Mouse (Mus musculus): Measurements from ENCODE around the gene Dap3. TPM values are rescaled to one million over a fixed set of nuclear protein-coding genes. Genes with fewer than 3 reads are reported as not detected.
"Not testable (repeated sequence)": the region's sequence is repeated elsewhere in the genome, so short reads cannot be mapped to it uniquely, and the experiment has no call there.

The Dap3 gene
- 43.1 and 54.6 TPM in 2 replicates for total RNA-seq (2017)

DNA sequence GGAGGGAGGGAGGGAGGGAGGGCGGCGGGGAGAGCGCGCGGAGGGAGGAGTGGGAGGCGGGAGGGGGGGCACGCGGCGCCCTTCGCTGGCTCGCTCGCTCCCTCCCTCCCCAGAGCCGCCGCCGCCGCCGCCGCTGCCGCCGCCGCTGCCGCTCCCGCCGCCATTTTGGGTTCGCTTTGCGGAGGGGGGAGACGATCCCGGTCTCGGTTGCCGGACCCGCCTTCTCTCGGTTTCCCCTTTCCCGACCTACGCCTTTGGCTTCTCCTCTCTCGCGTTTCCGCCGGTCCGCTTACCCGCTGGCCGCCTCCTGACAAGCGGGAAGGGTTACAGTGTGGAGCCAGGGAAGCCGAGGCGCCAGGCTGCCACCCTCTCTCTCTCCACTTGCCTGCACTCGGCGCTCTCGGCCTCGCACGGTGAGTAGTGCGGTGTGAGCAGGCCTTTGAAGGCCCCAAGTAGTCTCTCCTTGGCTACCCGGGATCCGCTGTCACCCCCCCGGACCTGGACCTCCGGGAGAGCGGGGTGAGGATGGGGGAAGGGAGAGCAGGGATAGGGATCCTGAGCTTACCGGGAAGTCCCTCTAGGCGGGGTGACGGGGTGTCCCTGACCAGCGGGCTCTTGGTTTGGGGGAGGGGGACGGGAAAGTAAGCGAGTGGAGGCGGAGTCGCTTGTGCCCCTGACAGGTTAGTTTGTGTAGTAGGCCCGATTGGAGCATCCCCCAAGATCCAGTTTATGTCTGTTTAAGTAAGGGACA lies at the start of gene Dap3, which contains the start of gene Ash1l:
TSS of gene Dap3 (minus strand) at position 606 of the 751 bp plus-strand sequence.
TSS of gene Ash1l (plus strand) at position 47 of the 751 bp plus-strand sequence.
- ATAC-seq (ENCODE audit: extremely low read depth, insufficient number of reproducible peaks, low FRiP score, poor library complexity, severe bottlenecking), result peak; percentile 76

GRCm38 (mm10) chr3:88992793-88993192 lies 41.8 kb upstream of the Dap3 start:
- ATAC-seq (ENCODE audit: extremely low read depth, insufficient number of reproducible peaks, low FRiP score, poor library complexity, severe bottlenecking), result no peak

GRCm38 (mm10) chr3:88983921-88984381 lies 33.0 kb upstream of the Dap3 start:
- no peak for ATAC-seq (ENCODE audit: extremely low read depth, insufficient number of reproducible peaks, low FRiP score, poor library complexity, severe bottlenecking)

DNA sequence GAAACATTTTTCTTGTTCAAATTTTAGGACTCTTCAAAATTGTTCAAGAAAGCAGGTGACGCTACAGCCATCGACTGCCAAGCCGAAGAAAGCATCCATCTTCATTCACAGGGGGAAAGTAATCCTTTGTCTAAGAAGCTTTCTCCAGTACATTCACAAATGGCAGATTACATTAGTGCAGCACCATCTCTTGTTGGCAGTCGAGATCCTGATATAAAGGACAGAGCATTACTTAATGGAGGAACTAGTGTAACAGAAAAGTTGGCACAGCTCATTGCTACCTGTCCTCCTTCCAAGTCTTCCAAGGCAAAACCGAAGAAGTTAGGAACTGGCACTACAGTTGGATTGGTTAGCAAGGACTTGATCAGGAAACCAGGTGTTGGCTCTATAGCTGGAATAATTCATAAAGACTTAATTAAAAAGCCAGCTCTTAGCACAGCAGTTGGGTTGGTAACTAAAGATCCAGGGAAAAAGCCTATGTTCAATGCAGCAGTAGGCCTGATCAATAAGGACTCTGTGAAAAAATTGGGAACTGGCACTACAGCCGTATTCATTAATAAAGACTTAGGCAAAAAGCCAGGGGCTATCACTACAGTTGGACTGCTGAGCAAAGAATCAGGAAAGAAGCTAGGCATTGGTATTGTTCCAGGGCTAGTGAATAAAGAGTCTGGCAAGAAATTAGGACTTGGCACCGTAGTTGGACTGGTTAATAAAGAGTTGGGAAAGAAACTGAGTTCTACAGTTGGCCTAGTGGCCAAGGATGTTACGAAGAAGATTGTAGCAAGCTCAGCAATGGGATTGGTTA lies 30.4 kb upstream of the Dap3 start:
- ATAC-seq (ENCODE audit: extremely low read depth, insufficient number of reproducible peaks, low FRiP score, poor library complexity, severe bottlenecking), result no peak

DNA sequence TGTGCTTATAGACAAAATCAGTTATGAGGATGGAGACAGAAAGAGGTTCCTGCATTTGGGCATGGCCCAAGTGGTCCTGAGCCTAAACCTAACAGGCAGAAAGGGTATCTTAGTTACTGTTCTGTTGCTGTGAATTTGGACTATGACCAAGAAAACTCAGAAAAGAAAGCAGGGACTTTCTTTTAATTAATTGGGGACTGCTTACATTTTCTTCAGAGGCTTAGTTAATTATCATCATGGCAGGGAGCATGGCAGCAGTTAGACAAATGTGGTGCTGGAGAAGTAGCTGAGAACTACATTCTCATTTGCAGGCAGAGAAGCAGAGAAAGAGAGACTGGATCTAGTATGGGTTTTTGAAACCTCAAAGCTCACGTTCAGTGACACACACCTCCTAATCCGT lies 24.0 kb upstream of the Dap3 start:
- ATAC-seq (ENCODE audit: extremely low read depth, insufficient number of reproducible peaks, low FRiP score, poor library complexity, severe bottlenecking), result no peak

DNA sequence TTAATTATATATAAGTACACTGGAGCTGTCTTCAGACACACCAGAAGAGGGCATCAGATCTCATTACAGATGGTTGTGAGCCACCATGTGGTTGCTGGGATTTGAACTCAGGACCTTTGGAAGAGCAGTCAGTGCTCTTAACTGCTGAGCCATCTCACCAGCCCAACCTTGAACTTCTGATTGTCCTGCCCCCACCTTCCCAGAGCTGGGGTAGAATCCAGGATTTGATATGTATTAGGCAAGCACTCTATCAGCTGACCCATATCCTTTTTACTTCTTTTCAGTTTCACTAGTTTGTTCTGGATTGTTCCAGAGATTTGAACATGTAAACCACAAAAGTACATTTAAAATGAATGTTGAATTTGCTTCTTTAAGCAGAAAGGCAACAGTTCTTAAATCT lies 12.2 kb upstream of the Dap3 start:
- not testable (repeated sequence) for ATAC-seq (ENCODE audit: extremely low read depth, insufficient number of reproducible peaks, low FRiP score, poor library complexity, severe bottlenecking)

DNA sequence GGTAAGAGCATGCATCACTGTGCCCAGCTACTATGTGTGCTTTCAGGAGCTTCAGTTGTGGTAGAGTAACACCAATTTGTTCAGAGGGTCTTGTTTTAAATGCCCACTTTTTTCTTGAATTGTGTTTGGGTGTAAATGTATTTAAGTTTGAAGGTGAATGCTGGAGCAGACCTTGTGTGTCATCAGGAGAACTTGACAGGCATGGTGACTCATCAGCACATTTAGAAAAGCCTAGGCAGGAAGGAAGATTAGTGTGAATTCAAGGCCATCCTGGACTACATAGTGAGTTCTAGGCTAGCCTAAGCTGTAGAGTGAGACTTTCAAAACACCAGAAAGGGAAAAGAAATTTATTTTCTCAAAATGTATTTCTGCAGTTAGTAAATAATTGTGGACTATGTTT lies 2.8 kb upstream of the Dap3 start:
- no peak for ATAC-seq (ENCODE audit: extremely low read depth, insufficient number of reproducible peaks, low FRiP score, poor library complexity, severe bottlenecking)

DNA sequence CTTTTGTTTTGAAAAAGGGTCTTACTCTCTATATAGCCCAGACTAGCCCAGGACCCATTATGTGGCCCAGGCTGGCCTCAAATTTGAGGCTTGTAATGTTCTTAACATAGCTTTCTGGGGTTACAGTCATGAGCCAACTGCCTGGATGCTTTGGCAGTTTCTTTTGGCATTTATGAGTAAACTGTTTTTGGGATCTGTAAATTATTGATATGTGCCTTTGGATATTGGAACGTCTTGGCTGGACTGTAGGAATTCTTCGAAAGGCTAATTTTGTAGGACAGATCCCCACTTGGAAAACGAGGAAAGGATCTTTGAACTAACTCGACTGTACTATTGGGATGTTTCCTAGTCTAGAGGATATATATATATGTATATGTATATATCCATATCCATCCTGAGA lies 2.3 kb upstream of the Dap3 start:
- no peak for ATAC-seq (ENCODE audit: extremely low read depth, insufficient number of reproducible peaks, low FRiP score, poor library complexity, severe bottlenecking)

- ATAC-seq (ENCODE audit: extremely low read depth, insufficient number of reproducible peaks, low FRiP score, poor library complexity, severe bottlenecking), result no peak
These were observed 383 bp upstream of the Dap3 start for GRCm38 (mm10) chr3:88951327-88951800.

- peak; percentile 59 for ATAC-seq (ENCODE audit: extremely low read depth, insufficient number of reproducible peaks, low FRiP score, poor library complexity, severe bottlenecking)
These were observed 1.0 kb downstream of the Dap3 start for GRCm38 (mm10) chr3:88949786-88950575.

DNA sequence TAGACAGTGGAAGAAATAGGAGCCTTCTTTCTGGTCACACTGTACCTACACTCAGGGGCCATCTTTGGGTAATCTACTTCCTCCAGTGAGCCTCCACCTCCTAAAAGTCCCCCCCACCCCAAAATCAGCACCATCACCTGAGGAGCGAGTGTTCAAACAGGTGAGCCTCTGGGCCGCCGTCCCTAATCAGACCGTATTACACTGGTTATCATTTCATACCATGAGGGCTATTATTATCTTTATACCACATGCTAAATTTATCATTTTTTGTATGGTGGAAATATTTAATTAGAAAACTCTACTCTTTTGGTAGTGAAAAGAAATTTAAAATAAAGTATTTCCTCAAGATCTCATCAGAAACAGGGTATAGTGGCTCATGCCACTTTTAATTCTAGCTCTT lies 6.9 kb downstream of the Dap3 start:
- no peak for ATAC-seq (ENCODE audit: extremely low read depth, insufficient number of reproducible peaks, low FRiP score, poor library complexity, severe bottlenecking)

- ATAC-seq (ENCODE audit: extremely low read depth, insufficient number of reproducible peaks, low FRiP score, poor library complexity, severe bottlenecking), result no peak
These were observed 8.6 kb downstream of the Dap3 start for GRCm38 (mm10) chr3:88942316-88942880.

- ATAC-seq (ENCODE audit: extremely low read depth, insufficient number of reproducible peaks, low FRiP score, poor library complexity, severe bottlenecking), result peak; percentile 71
These were observed 11.2 kb downstream of the Dap3 start for GRCm38 (mm10) chr3:88939749-88940148.

DNA sequence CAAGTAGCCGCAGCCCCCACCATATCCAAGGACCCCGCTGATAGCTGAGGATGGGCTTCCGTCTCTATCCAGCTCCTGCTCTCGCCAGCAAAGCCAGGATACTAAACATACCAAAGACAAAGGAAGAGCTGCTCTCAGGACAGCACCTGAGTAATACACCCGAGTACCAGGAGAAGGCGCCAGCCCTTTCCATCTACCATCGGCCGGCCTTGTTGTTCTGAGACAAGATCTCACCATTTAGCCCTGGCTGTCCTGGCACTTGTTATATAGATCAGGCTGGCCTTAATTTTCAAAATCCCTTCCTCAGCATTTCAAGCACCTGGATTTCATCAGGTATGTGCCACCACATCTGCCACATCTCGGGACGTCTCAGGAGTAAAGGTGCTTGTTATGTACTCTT lies 11.9 kb downstream of the Dap3 start:
- no peak for ATAC-seq (ENCODE audit: extremely low read depth, insufficient number of reproducible peaks, low FRiP score, poor library complexity, severe bottlenecking)

DNA sequence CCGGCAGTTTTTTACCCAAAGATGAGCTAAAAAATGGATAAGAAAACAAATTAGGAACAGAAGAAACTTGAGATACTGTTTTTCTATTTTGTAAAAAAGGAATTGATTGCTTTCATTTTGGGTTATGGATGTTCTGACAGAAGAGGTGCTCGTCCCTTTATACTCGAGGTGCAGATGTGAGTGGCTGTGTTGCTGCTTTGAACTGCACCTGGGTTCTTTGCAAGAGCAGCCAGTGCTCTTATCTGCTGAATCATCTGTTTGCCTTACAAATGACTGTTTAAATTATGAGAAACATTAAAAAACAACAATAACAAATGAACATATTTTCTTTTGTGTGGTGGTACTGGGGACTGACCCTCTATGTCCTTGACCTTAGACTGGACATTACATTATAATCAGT lies 21.5 kb downstream of the Dap3 start:
- no peak for ATAC-seq (ENCODE audit: extremely low read depth, insufficient number of reproducible peaks, low FRiP score, poor library complexity, severe bottlenecking)

DNA sequence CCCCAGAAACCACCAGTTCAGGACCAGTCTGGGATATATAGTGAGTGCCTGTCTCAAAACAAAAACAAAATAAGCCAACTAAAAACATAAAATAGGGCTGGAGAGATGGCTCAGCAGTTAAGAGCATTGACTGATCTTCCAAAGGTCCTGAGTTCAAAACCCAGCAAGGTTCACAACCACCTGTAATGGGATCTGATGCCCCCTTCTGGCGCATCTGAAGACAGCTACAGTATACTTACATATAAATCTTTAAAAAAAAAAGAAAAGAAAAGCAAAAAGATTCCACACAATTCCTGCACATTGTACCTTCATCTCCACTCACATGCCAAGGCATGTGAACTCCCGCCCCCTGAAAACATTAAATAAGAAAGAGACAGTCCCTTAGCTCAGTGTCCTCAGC lies 25.3 kb downstream of the Dap3 start:
- ATAC-seq (ENCODE audit: extremely low read depth, insufficient number of reproducible peaks, low FRiP score, poor library complexity, severe bottlenecking), result no peak

- no peak for ATAC-seq (ENCODE audit: extremely low read depth, insufficient number of reproducible peaks, low FRiP score, poor library complexity, severe bottlenecking)
These were observed 26.9 kb downstream of the Dap3 start for GRCm38 (mm10) chr3:88923989-88924591.

DNA sequence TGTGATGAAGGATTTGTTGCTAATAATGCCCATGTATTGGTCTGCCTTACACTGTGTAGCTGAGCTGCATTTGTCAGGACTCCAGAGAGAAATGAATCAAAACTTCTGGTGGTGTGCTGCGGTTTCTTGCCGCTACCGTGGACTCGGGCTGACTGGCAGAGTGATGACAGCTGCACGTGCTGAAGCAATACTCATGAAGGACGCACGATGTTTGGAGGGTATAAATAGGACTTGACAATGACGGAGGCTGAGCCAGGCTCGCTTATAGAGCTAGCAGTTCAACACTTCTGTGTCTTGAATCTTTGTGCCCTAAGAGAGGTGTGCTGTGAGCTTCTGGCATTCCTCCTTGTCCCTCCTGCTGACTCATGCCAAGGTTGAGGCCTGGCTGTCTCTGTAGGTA lies 29.6 kb downstream of the Dap3 start:
- no peak for ATAC-seq (ENCODE audit: extremely low read depth, insufficient number of reproducible peaks, low FRiP score, poor library complexity, severe bottlenecking)

GRCm38 (mm10) chr3:88918981-88919380 lies 32.0 kb downstream of the Dap3 start:
- ATAC-seq (ENCODE audit: extremely low read depth, insufficient number of reproducible peaks, low FRiP score, poor library complexity, severe bottlenecking), result no peak
